Mouse (Mus musculus): ENCODE measurements around the gene Slco3a1. TPM values are rescaled to one million over a fixed set of nuclear protein-coding genes. Genes with fewer than 3 reads are reported as not detected.

Slco3a1 gene
- 13.0 and 29.6 TPM in 2 replicates for polyA plus RNA-seq (2012; ENCODE audit: low replicate concordance)

DNA sequence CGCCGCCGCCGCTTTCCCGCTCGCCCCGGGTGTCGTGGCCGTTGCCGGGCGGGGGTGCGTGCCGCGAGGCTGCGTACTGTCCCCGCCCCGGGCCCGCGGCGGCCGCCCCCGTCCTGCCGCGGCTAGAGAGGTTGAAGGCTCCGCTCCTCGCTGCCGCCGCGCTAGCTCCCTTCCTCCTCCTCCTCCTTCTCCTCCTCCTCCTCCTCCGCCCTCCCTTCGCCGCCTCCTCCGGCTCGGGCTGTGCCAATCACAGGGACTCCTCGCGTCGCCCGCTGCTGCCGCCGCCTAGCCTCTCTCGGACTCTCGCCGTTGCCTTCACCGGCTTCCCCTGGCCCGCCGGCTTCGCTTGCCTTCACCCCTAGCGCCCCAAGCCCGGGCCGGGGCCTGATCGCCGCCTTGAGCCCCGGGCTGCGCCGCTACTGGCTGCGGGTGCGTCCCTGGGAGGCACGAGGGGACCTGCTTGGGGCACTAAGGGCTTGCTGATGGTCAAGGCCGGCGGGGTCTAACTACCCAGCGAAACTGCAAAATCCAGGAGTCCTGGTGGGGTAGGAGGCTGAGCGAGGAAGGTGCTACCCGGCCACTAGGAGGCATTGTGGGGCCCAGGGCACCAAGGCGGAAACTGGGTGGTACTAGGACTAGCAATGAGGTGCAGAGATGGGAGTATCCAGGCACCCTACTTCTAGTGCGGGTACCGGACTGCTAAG lies at the start of gene Slco3a1:
Slco3a1 (minus strand) TSS at position 173 of the 704 bp plus-strand sequence.

